Mouse (Mus musculus): Measurements from ENCODE around the gene Ablim1. TPM values are rescaled to one million over a fixed set of nuclear protein-coding genes. Genes with fewer than 3 reads are reported as not detected.

Gene Ablim1
- polyA plus RNA-seq, 1 experiment from 2014 or later = 35.8 TPM

GRCm38 (mm10) chr19:57111301-57111700 is 203.4 kb downstream of the Ablim1 start:
- 73% methylated on average over 6 of the region's 6 CpGs for WGBS
- Histone ChIP-seq H3K4me2 (no peak overlapping the region), H3K36me3 (peaks cover 3% of the 10 kb centered on the region; the same call in 1 of the 2 replicates), H3K4me1 (peaks cover 57% of the 10 kb centered on the region), H3K9ac (no peak overlapping the region), H3K27ac (no peak overlapping the region), H3K4me3 (replicated peaks) (no peak overlapping the region), H3K27me3 (no peaks in the 10 kb centered on the region), H3K9me3 (replicated peaks) (no peaks in the 10 kb centered on the region)
- ATAC-seq (replicated peaks; ENCODE audit: low FRiP score) = no peak

- H3K27ac ChIP-seq = peak overlapping the region; percentile 41; the same call in 1 of the 2 replicates
- H3K4me3 ChIP-seq (replicated peaks) = no peak overlapping the region
- H3K4me1 ChIP-seq = peaks cover 54% of the 10 kb centered on the region
- H3K4me2 ChIP-seq = no peak overlapping the region
- peaks cover 3% of the 10 kb centered on the region; the same call in 1 of the 2 replicates for H3K36me3 ChIP-seq
- WGBS = 23% methylated on average over 7 of the region's 7 CpGs
- ATAC-seq (replicated peaks; ENCODE audit: low FRiP score) = 0 out of 2 replicates have a peak, but pooled peaks have one; percentile 57
- no peaks in the 10 kb centered on the region for H3K27me3 ChIP-seq
- no peaks in the 10 kb centered on the region for H3K9me3 ChIP-seq (replicated peaks)
- no peak overlapping the region for H3K9ac ChIP-seq
Observed at GRCm38 (mm10) chr19:57109620-57110019, 205.1 kb downstream of the Ablim1 start.

- no peak for ATAC-seq (replicated peaks; ENCODE audit: low FRiP score)
Observed at GRCm38 (mm10) chr19:57106513-57106912, 208.2 kb downstream of the Ablim1 start.

GRCm38 (mm10) chr19:57106031-57106430 is 208.7 kb downstream of the Ablim1 start:
- no peak overlapping the region for H3K4me2 ChIP-seq
- no peaks in the 10 kb centered on the region for H3K27me3 ChIP-seq
- no peak for ATAC-seq (replicated peaks; ENCODE audit: low FRiP score)
- H3K4me3 ChIP-seq (replicated peaks) = no peak overlapping the region
- 99% methylated on average over 3 of the region's 3 CpGs for WGBS
- no peaks in the 10 kb centered on the region for H3K9me3 ChIP-seq (replicated peaks)
- H3K9ac ChIP-seq = no peak overlapping the region
- no peak overlapping the region for H3K27ac ChIP-seq
- no peaks in the 10 kb centered on the region for H3K36me3 ChIP-seq
- peaks cover 68% of the 10 kb centered on the region for H3K4me1 ChIP-seq

More at GRCm38 (mm10) chr19:57106513-57106912, 208.2 kb downstream of the Ablim1 start:
- Histone ChIP-seq H3K27me3 (no peaks in the 10 kb centered on the region), H3K9me3 (replicated peaks) (no peaks in the 10 kb centered on the region), H3K4me1 (peaks cover 70% of the 10 kb centered on the region), H3K9ac (no peak overlapping the region), H3K4me3 (replicated peaks) (no peak overlapping the region), H3K27ac (0 out of 2 replicates have a peak overlapping the region, but pooled peaks have one; percentile 14), H3K36me3 (no peaks in the 10 kb centered on the region), H3K4me2 (no peak overlapping the region)
- WGBS = 68% methylated on average over 6 of the region's 6 CpGs

GRCm38 (mm10) chr19:57105156-57105555 is 209.6 kb downstream of the Ablim1 start:
- Histone ChIP-seq H3K27me3 (no peaks in the 10 kb centered on the region), H3K27ac (0 out of 2 replicates have a peak overlapping the region, but pooled peaks have one; percentile 83), H3K9me3 (replicated peaks) (no peaks in the 10 kb centered on the region), H3K4me2 (no peak overlapping the region), H3K4me1 (peaks cover 65% of the 10 kb centered on the region), H3K4me3 (replicated peaks) (no peak overlapping the region), H3K36me3 (no peaks in the 10 kb centered on the region), H3K9ac (no peak overlapping the region)
- 80% methylated on average over 6 of the region's 6 CpGs for WGBS
- no peak for ATAC-seq (replicated peaks; ENCODE audit: low FRiP score)

- WGBS = 34% methylated on average over 5 of the region's 5 CpGs
- Histone ChIP-seq H3K27ac (peak overlapping the region; percentile 83), H3K4me2 (no peak overlapping the region), H3K4me3 (replicated peaks) (no peak overlapping the region), H3K9me3 (replicated peaks) (no peaks in the 10 kb centered on the region), H3K4me1 (peaks cover 60% of the 10 kb centered on the region), H3K36me3 (no peaks in the 10 kb centered on the region), H3K9ac (no peak overlapping the region), H3K27me3 (no peaks in the 10 kb centered on the region)
- ATAC-seq (replicated peaks; ENCODE audit: low FRiP score) = no peak
Observed at GRCm38 (mm10) chr19:57104171-57104748, 210.5 kb downstream of the Ablim1 start.

GRCm38 (mm10) chr19:57103360-57103958 is 211.3 kb downstream of the Ablim1 start:
- 0 out of 2 replicates have a peak, but pooled peaks have one; percentile 44 for ATAC-seq (replicated peaks; ENCODE audit: low FRiP score)
- H3K4me2 ChIP-seq = no peak overlapping the region
- WGBS = 36% methylated on average over 4 of the region's 4 CpGs

GRCm38 (mm10) chr19:57101986-57102385 is 212.7 kb downstream of the Ablim1 start:
- Histone ChIP-seq H3K9me3 (replicated peaks) (no peaks in the 10 kb centered on the region), H3K27me3 (no peaks in the 10 kb centered on the region), H3K9ac (no peak overlapping the region), H3K4me1 (peaks cover 72% of the 10 kb centered on the region), H3K36me3 (no peaks in the 10 kb centered on the region), H3K4me3 (replicated peaks) (no peak overlapping the region), H3K27ac (peak overlapping the region; percentile 18; the same call in 1 of the 2 replicates), H3K4me2 (no peak overlapping the region)
- ATAC-seq (replicated peaks; ENCODE audit: low FRiP score) = no peak
- WGBS = 78% methylated on average over 7 of the region's 7 CpGs

More at GRCm38 (mm10) chr19:57103360-57103958, 211.3 kb downstream of the Ablim1 start:
- Histone ChIP-seq H3K27me3 (no peaks in the 10 kb centered on the region), H3K27ac (peak overlapping the region; percentile 83), H3K4me3 (replicated peaks) (no peak overlapping the region), H3K36me3 (no peaks in the 10 kb centered on the region), H3K9ac (no peak overlapping the region), H3K4me1 (peaks cover 64% of the 10 kb centered on the region), H3K9me3 (replicated peaks) (no peaks in the 10 kb centered on the region)

GRCm38 (mm10) chr19:57100753-57101446 is 213.8 kb downstream of the Ablim1 start:
- no peak overlapping the region for H3K4me2 ChIP-seq
- no peaks in the 10 kb centered on the region for H3K27me3 ChIP-seq
- H3K4me1 ChIP-seq = peaks cover 61% of the 10 kb centered on the region
- WGBS = 92% methylated on average over 11 of the region's 11 CpGs
- no peak overlapping the region for H3K27ac ChIP-seq
- no peak for ATAC-seq (replicated peaks; ENCODE audit: low FRiP score)
- no peaks in the 10 kb centered on the region for H3K36me3 ChIP-seq
- no peak overlapping the region for H3K9ac ChIP-seq
- no peaks in the 10 kb centered on the region for H3K9me3 ChIP-seq (replicated peaks)
- no peak overlapping the region for H3K4me3 ChIP-seq (replicated peaks)

- peak overlapping the region; percentile 81; the same call in 1 of the 2 replicates for H3K27ac ChIP-seq
- no peak overlapping the region for H3K4me3 ChIP-seq (replicated peaks)
- ATAC-seq (replicated peaks; ENCODE audit: low FRiP score) = no peak
- no peaks in the 10 kb centered on the region for H3K9me3 ChIP-seq (replicated peaks)
- H3K4me1 ChIP-seq = peaks cover 54% of the 10 kb centered on the region
- H3K27me3 ChIP-seq = no peaks in the 10 kb centered on the region
- no peaks in the 10 kb centered on the region for H3K36me3 ChIP-seq
- no peak overlapping the region for H3K4me2 ChIP-seq
- WGBS = 90% methylated on average over 9 of the region's 9 CpGs
- no peak overlapping the region for H3K9ac ChIP-seq
Observed at GRCm38 (mm10) chr19:57099986-57100385, 214.7 kb downstream of the Ablim1 start.

GRCm38 (mm10) chr19:57099094-57099357 is 215.7 kb downstream of the Ablim1 start:
- no peaks in the 10 kb centered on the region for H3K27me3 ChIP-seq
- peaks cover 45% of the 10 kb centered on the region for H3K4me1 ChIP-seq
- ATAC-seq (replicated peaks; ENCODE audit: low FRiP score) = no peak
- peak overlapping the region; percentile 81 for H3K27ac ChIP-seq
- H3K36me3 ChIP-seq = no peaks in the 10 kb centered on the region
- WGBS = 78% methylated on average over 4 of the region's 4 CpGs
- no peaks in the 10 kb centered on the region for H3K9me3 ChIP-seq (replicated peaks)
- no peak overlapping the region for H3K9ac ChIP-seq
- H3K4me2 ChIP-seq = no peak overlapping the region
- H3K4me3 ChIP-seq (replicated peaks) = no peak overlapping the region
